Mouse (Mus musculus) small intestine, adult 2 months (tissue): Measurements from ENCODE around the gene Cox4i2. TPM values are rescaled to one million over a fixed set of nuclear protein-coding genes. Genes with fewer than 3 reads are reported as not detected.

Experiments
- H3K27ac ChIP-seq: fragments of 200-500 bp; 2 replicates; pipeline ENCODE4 v1.5.1; 2012; ENCODE audit warnings: low read depth, low read length, control low read depth, inconsistent platforms; ENCODE audit not compliant: insufficient read depth
- H3K27me3 ChIP-seq: fragments of 200-500 bp; 2 replicates; pipeline ENCODE4 v1.6.1; 2012; ENCODE audit warnings: mild to moderate bottlenecking, moderate library complexity, low read length, inconsistent platforms; ENCODE audit not compliant: control insufficient read depth, insufficient read depth
- H3K36me3 ChIP-seq: fragments of 200-500 bp; 2 replicates; pipeline ENCODE4 v1.6.1; 2012; ENCODE audit warnings: mild to moderate bottlenecking, low read length, control low read depth, inconsistent platforms; ENCODE audit not compliant: control insufficient read depth, insufficient read depth
- H3K4me1 ChIP-seq: fragments of 200-500 bp; 2 replicates; pipeline ENCODE4 v1.6.1; 2012; ENCODE audit warnings: low read length, inconsistent platforms, mixed read lengths; ENCODE audit not compliant: control insufficient read depth, insufficient read depth, insufficient read length
- H3K4me3 ChIP-seq: fragments of 200-500 bp; 2 replicates; pipeline ENCODE4 v1.5.1; 2012; ENCODE audit warnings: low read depth, mild to moderate bottlenecking, control low read depth, inconsistent platforms, low read length, moderate library complexity
- CTCF ChIP-seq: fragments of 200-500 bp; IDR thresholded peaks from 2 replicates; pipeline ENCODE4 v1.5.1; 2012; ENCODE audit warnings: low read depth, mild to moderate bottlenecking, control low read depth, inconsistent platforms, low read length, moderate library complexity, mixed read lengths; ENCODE audit not compliant: insufficient replicate concordance, insufficient read length; ENCODE audit errors: extremely low read depth
- POLR2A ChIP-seq: fragments of 200-500 bp; IDR thresholded peaks from 2 replicates; pipeline ENCODE4 v1.6.1; 2012; ENCODE audit warnings: low read depth, mild to moderate bottlenecking, control low read depth, inconsistent platforms, low read length, moderate library complexity
- WGBS: fragments of 180-500 bp; shearing (Covaris S2); methylation state at CpG from one replicate; pipeline ENCODE4 v1.1.7; 2018; 5-methylcytosine and 5-hydroxymethylcytosine counted together
- polyA plus RNA-seq: library from polyadenylated mRNA; depleted of rRNA; stranded (reverse); fragments of >200 nt; gene quantifications from 2 replicates; pipeline ENCODE4 v1.2.3, GENCODE M21; 2012

Cox4i2 gene
- polyA plus RNA-seq, 1 experiment: 1.7 TPM

- H3K4me3 ChIP-seq: no peak overlapping the region
- no peaks in the 10 kb centered on the region; the same call in 1 of the 2 replicates for H3K4me1 ChIP-seq
- TF ChIP-seq CTCF (no peak), POLR2A (no peak)
- no peaks in the 10 kb centered on the region for H3K27me3 ChIP-seq
- no peaks in the 10 kb centered on the region for H3K36me3 ChIP-seq
- 22% methylated on average over 4 of the region's 4 CpGs for WGBS
- no peak overlapping the region for H3K27ac ChIP-seq
Observed at GRCm38 (mm10) chr2:152758351-152758750, 4.4 kb downstream of the Cox4i2 start.

GRCm38 (mm10) chr2:152763310-152763709 lies 9.3 kb downstream of the Cox4i2 start:
- 74% methylated on average over 6 of the region's 6 CpGs for WGBS
- TF ChIP-seq POLR2A (no peak), CTCF (no peak)
- Histone ChIP-seq H3K4me1 (peaks cover 3% of the 10 kb centered on the region; the same call in 1 of the 2 replicates), H3K27me3 (no peaks in the 10 kb centered on the region), H3K4me3 (no peak overlapping the region), H3K36me3 (no peaks in the 10 kb centered on the region), H3K27ac (no peak overlapping the region)

- Histone ChIP-seq H3K4me3 (no peak overlapping the region), H3K36me3 (no peaks in the 10 kb centered on the region), H3K4me1 (peaks cover 3% of the 10 kb centered on the region; the same call in 1 of the 2 replicates), H3K27me3 (no peaks in the 10 kb centered on the region), H3K27ac (no peak overlapping the region)
- WGBS: 25% methylated on average over 14 of the region's 14 CpGs
- TF ChIP-seq CTCF (no peak), POLR2A (no peak)
Observed at GRCm38 (mm10) chr2:152764172-152765044, 10.4 kb downstream of the Cox4i2 start.

GRCm38 (mm10) chr2:152765045-152765674 lies 11.2 kb downstream of the Cox4i2 start:
- H3K36me3 ChIP-seq: no peaks in the 10 kb centered on the region
- TF ChIP-seq POLR2A: no peak
- no peak for TF ChIP-seq CTCF
- WGBS: 47% methylated on average over 7 of the region's 7 CpGs
- H3K4me3 ChIP-seq: no peak overlapping the region
- no peak overlapping the region for H3K27ac ChIP-seq
- H3K27me3 ChIP-seq: no peaks in the 10 kb centered on the region
- peaks cover 3% of the 10 kb centered on the region; the same call in 1 of the 2 replicates for H3K4me1 ChIP-seq

GRCm38 (mm10) chr2:152766387-152767123 lies 12.6 kb downstream of the Cox4i2 start:
- H3K27me3 ChIP-seq: no peaks in the 10 kb centered on the region
- no peak overlapping the region for H3K4me3 ChIP-seq
- no peaks in the 10 kb centered on the region for H3K36me3 ChIP-seq
- H3K4me1 ChIP-seq: peaks cover 3% of the 10 kb centered on the region; the same call in 1 of the 2 replicates
- WGBS: 16% methylated on average over 25 of the region's 25 CpGs
- no peak overlapping the region for H3K27ac ChIP-seq
- TF ChIP-seq POLR2A (no peak), CTCF (peak; percentile 96; the same call in 1 of the 2 replicates)

GRCm38 (mm10) chr2:152767618-152768271 lies 13.8 kb downstream of the Cox4i2 start:
- WGBS: 49% methylated on average over 12 of the region's 12 CpGs
- TF ChIP-seq POLR2A: no peak
- peak; percentile 42; the same call in 1 of the 2 replicates for TF ChIP-seq CTCF

More at GRCm38 (mm10) chr2:152767618-152768271, 13.8 kb downstream of the Cox4i2 start:
- Histone ChIP-seq H3K4me3 (no peak overlapping the region), H3K4me1 (peaks cover 3% of the 10 kb centered on the region; the same call in 1 of the 2 replicates), H3K27ac (no peak overlapping the region), H3K36me3 (no peaks in the 10 kb centered on the region), H3K27me3 (no peaks in the 10 kb centered on the region)
